Mouse (Mus musculus) stomach, postnatal 0 days (tissue): ENCODE results near the gene Cys1.

Experiments
- CTCF ChIP-seq: IDR thresholded peaks from 2 replicates; pipeline ENCODE4 v1.5.1; 2016; ENCODE audit warnings: antibody characterized with exemption, low read depth, mild to moderate bottlenecking, moderate library complexity
- EP300 ChIP-seq: optimal IDR thresholded peaks from 2 replicates; pipeline ENCODE3; 2016; ENCODE audit warnings: antibody characterized with exemption

DNA sequence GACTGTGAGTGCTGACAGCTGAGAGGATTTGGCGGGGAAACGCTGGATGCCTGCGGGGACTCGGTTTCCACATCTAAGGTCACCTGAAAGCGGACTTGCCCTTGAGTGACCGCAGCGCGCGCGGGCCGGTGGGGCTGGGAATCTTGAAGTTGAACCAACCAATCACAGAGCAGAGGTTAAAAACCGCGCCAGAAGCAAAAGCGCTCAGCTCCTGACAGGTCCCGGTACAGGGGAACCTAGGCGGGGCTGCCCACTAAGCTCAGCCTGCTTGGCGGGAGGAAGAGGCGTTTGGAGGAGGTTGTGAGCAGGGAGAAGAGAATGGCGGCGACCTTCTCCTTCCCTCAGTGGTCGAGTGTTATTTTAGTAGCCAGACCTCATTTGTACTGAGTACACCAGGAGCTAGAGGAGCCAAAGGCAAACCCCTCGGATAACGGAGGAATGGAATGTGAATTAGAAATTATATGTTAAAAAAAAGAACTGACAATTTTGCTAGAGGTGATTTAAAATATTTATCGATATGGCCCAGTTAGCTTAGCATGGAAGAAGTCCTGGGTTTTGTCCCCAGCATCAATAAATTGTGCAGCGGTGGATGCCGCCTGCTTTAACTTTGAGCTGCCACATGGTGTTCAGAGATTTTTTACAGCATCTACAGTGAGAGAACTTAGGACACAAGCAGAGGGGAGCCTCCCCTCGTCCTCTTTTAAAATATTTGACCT is 25.3 kb upstream of the Cys1 start:
- TF ChIP-seq CTCF (no peak), EP300 (no peak)
